Mouse (Mus musculus) layer of hippocampus, adult 9-11 months (tissue): ENCODE measurements around the gene Sdhaf3.

Experiments
- DNase-seq: peaks from one replicate; pipeline ENCODE4 v3.0.0; 2022

Gene Sdhaf3

GRCm38 (mm10) chr6:7069463-7069862, 113.7 kb downstream of the Sdhaf3 start:
- no peak for DNase-seq

GRCm38 (mm10) chr6:7082054-7082453, 126.2 kb downstream of the Sdhaf3 start:
- DNase-seq: no peak

DNA sequence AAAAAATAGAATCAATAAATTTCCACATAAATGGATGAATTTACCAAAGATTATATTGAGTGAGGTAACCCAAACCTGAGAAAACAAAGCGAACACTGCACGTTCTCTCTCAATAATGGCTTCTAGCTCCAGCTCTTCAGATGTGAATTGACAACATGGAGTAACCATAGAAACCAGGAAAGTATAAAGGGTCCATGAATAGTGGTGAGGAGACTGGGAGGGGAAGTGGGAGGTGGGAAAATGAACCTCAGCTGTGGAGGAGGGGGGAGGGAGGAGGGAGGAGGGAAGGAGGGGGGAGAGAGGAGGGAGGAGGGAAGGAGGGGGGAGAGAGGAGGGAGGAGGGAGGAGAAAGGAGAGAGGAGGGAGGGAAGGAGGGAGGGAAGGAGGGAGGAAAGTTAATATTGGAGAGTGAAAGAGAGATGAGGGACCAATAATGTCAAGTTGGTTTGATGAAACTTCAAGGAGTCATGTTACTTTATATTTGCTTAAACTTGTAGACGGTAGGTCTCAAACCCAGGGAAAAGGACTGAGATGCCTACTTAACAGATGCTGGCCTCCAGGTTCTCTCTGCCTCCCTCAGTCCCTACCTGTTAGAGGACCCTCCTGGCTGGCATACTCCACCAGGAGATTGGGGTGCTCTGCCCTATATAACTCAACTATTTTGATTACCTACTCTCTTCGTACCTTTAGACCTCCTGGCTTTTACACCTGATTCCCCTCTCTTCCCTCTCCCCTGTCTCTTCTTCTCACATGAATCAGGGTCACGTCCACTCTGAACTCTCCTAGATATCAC, 126.9 kb downstream of the Sdhaf3 start:
- DNase-seq: no peak

GRCm38 (mm10) chr6:7083661-7084060, 127.9 kb downstream of the Sdhaf3 start:
- DNase-seq: no peak

DNA sequence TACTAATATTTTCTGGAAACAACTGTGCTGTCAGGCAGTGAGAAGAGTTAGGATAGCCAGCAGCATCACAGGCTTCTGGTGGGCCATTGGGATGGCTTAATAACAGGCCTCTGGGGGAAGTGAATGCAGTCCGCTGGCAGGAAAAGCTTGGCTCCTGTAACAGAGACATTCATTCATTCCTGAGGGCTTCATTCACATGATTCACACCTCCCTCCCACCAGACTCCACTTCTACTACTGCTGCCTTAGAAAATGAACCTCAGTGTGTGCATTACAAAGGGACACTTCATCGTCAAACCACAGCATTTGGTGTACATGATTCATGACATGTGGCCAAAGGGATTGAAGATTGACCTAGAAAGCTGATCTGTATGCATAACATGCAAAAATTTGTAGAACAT, 128.6 kb downstream of the Sdhaf3 start:
- DNase-seq: no peak

GRCm38 (mm10) chr6:7085506-7085905, 129.7 kb downstream of the Sdhaf3 start:
- DNase-seq: no peak

DNA sequence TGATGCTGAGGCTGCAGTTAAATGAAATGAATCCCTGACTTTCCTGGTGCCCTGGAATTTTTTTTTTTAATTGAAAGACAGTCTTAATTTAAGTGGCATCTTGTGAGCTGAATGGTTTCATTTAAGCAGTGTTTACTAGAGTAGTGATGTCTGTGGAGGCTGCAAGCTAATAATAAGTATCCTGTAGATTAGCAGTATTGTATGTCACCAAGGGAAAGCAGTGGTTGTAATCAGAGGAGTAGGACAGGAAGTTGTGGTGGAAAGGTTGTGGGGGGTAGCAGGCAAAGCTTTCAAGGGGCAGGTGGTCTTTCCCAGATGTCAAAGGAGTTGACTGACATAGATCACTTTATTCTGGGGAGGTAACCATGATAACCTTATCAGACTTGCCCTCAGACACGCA, 136.3 kb downstream of the Sdhaf3 start:
- no peak for DNase-seq
